Mouse (Mus musculus): ENCODE measurements around the gene Fv1. TPM values are rescaled to one million over a fixed set of nuclear protein-coding genes. Genes with fewer than 3 reads are reported as not detected.

Gene Fv1
- polyA plus RNA-seq, 1 experiment from 2014 or later = 16.4 TPM

Other genes starting within 250 kb of the Fv1 start
- 2.8 and 2.9 TPM in 2 replicates for gene Zfp979, start 226.5 kb upstream of the Fv1 start, polyA plus RNA-seq (2016; fragmentation: Nextera tagmentation; extraction: Ambion mirVana)
- not detected in 2 replicates for gene Zfp534, start 166.4 kb upstream of the Fv1 start, polyA plus RNA-seq (2016; fragmentation: Nextera tagmentation; extraction: Ambion mirVana)
- 8.2 and 8.4 TPM in 2 replicates for gene Zfp984, start 59.2 kb upstream of the Fv1 start, polyA plus RNA-seq (2016; fragmentation: Nextera tagmentation; extraction: Ambion mirVana)
- 4.7 and 6.0 TPM in 2 replicates for gene Zfp933, start 20.6 kb upstream of the Fv1 start, polyA plus RNA-seq (2016; fragmentation: Nextera tagmentation; extraction: Ambion mirVana)
- 70.1 and 73.4 TPM in 2 replicates for gene Miip, start 163 bp upstream of the Fv1 start, polyA plus RNA-seq (2016; fragmentation: Nextera tagmentation; extraction: Ambion mirVana)
- 42.9 and 43.4 TPM in 2 replicates for gene Mfn2, start 35.7 kb downstream of the Fv1 start, polyA plus RNA-seq (2016; fragmentation: Nextera tagmentation; extraction: Ambion mirVana)
- gene Plod1, start 67.8 kb downstream of the Fv1 start, polyA plus RNA-seq (2016; fragmentation: Nextera tagmentation; extraction: Ambion mirVana) = 20.9 and 23.0 TPM in 2 replicates
- 9.0 and 9.2 TPM in 2 replicates for gene 2510039O18Rik, start 71.9 kb downstream of the Fv1 start, polyA plus RNA-seq (2016; fragmentation: Nextera tagmentation; extraction: Ambion mirVana)
- not detected in 2 replicates for gene Nppb, start 116.8 kb downstream of the Fv1 start, polyA plus RNA-seq (2016; fragmentation: Nextera tagmentation; extraction: Ambion mirVana)
- 0.31 TPM in 1 of 2 replicates, not detected in the other for gene Nppa, start 131.7 kb downstream of the Fv1 start, polyA plus RNA-seq (2016; fragmentation: Nextera tagmentation; extraction: Ambion mirVana)
- 13.4 and 14.2 TPM in 2 replicates for gene Clcn6, start 169.8 kb downstream of the Fv1 start, polyA plus RNA-seq (2016; fragmentation: Nextera tagmentation; extraction: Ambion mirVana)
- gene Mthfr, start 170.1 kb downstream of the Fv1 start, polyA plus RNA-seq (2016; fragmentation: Nextera tagmentation; extraction: Ambion mirVana) = 27.7 and 30.1 TPM in 2 replicates
- gene Agtrap, start 219.1 kb downstream of the Fv1 start, polyA plus RNA-seq (2016; fragmentation: Nextera tagmentation; extraction: Ambion mirVana) = 19.4 TPM in 2 replicates

All from forebrain, embryonic 10.5 days (tissue).